21 mouse cellular contexts compared by ENCODE assay signal in the genomic region with DNA sequence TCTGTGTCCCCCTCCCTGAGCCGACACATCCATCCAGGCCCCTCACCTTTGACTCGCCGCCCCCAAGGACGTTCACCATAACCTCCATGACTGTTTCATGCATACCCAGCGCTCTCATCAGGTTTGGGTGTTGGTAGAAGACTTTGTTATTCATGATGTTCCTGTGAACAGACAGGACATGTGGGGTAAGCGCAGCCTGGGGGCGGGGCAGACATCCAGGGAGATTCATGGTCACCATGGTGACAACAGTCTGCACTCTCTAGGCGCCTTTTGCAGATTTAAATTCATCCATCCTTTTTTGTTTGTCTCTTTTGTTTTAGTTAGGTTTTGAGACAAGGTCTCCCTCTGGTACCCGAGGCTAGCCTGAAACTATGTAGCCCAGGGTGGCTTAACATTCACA. TPM values are rescaled to one million over a fixed set of nuclear protein-coding genes. Genes with fewer than 3 reads are reported as not detected.
DNase-seq lines count a peak whose midpoint lies in the region; ATAC-seq and TF ChIP-seq lines count a peak whose summit lies in the region.
"Had no signal": no experiment of that assay in that cellular context is flagged by ENCODE, and none has a peak within 500 bp of the region (broad histone marks: within the 10 kb centered on the region; RNA-seq: fewer than 3 reads in every experiment).

No protein-coding gene starts in this region.

- no peak overlapping the region for H3K4me2 ChIP-seq in forebrain, postnatal 0 days (ENCODE audit: low read depth)
- H3K4me2 ChIP-seq in forebrain, embryonic 13.5 days: no peak overlapping the region
- H3K4me2 ChIP-seq in hindbrain, postnatal 0 days (ENCODE audit: low read depth, low read length): no peak overlapping the region
- H3K4me2 ChIP-seq: embryonic facial prominence, embryonic 13.5 days; hindbrain, embryonic 13.5 days; intestine, embryonic 15.5 days had no signal

- H3K9me3 ChIP-seq in forebrain, postnatal 0 days (ENCODE audit: low read length): no peaks in the 10 kb centered on the region
- H3K9me3 ChIP-seq in forebrain, embryonic 13.5 days (replicated peaks): no peaks in the 10 kb centered on the region
- H3K9me3 ChIP-seq in hindbrain, postnatal 0 days (ENCODE audit: low read length): no peaks in the 10 kb centered on the region
- H3K9me3 ChIP-seq: embryonic facial prominence, embryonic 13.5 days; heart, embryonic 10.5 days; hindbrain, embryonic 13.5 days; intestine, embryonic 15.5 days had no signal

- no peaks in the 10 kb centered on the region; the same call in 1 of the 2 replicates for H3K4me1 ChIP-seq in forebrain, postnatal 0 days (ENCODE audit: insufficient read depth)
- H3K4me1 ChIP-seq in forebrain, embryonic 13.5 days: peaks cover 19% of the 10 kb centered on the region
- H3K4me1 ChIP-seq in hindbrain, postnatal 0 days (ENCODE audit: insufficient read depth, low read length): no peaks in the 10 kb centered on the region
- H3K4me1 ChIP-seq: embryonic facial prominence, embryonic 13.5 days; heart, embryonic 10.5 days; intestine, embryonic 15.5 days had no signal

- H3K27me3 ChIP-seq in forebrain, postnatal 0 days (ENCODE audit: insufficient read depth, low read length): no peaks in the 10 kb centered on the region
- no peaks in the 10 kb centered on the region for H3K27me3 ChIP-seq in forebrain, embryonic 13.5 days
- no peaks in the 10 kb centered on the region for H3K27me3 ChIP-seq in hindbrain, postnatal 0 days (ENCODE audit: insufficient read depth, low read length)

- TF ChIP-seq CTCF in forebrain, postnatal 0 days (IDR thresholded peaks at IDR 0.05; ENCODE audit: low read depth): no peak
- no peak for TF ChIP-seq CTCF in hindbrain, postnatal 0 days (IDR thresholded peaks at IDR 0.05; ENCODE audit: low read depth)

- ATAC-seq in forebrain, postnatal 0 days: peak; percentile 58; the same call in 1 of the 2 replicates
- ATAC-seq in forebrain, embryonic 13.5 days: no peak
- ATAC-seq in hindbrain, postnatal 0 days: no peak
- ATAC-seq: CD4-positive, CD25-positive, alpha-beta regulatory T cell, adult 4 months; intestine, embryonic 15.5 days; liver, postnatal 0 days had no signal

- H3K4me3 ChIP-seq in forebrain, postnatal 0 days (ENCODE audit: low read depth, low read length): no peak overlapping the region
- H3K4me3 ChIP-seq in forebrain, embryonic 13.5 days: no peak overlapping the region
- H3K4me3 ChIP-seq in hindbrain, postnatal 0 days (ENCODE audit: low read length): no peak overlapping the region
- H3K4me3 ChIP-seq: embryonic facial prominence, embryonic 13.5 days; heart, embryonic 10.5 days; hindbrain, embryonic 13.5 days; intestine, embryonic 15.5 days had no signal

- H3K9ac ChIP-seq in forebrain, postnatal 0 days: no peak overlapping the region
- H3K9ac ChIP-seq in forebrain, embryonic 13.5 days: no peak overlapping the region
- no peak overlapping the region for H3K9ac ChIP-seq in hindbrain, postnatal 0 days (replicated peaks; ENCODE audit: low read length)
- H3K9ac ChIP-seq: embryonic facial prominence, embryonic 13.5 days; hindbrain, embryonic 13.5 days; intestine, embryonic 15.5 days; liver, postnatal 0 days had no signal

- no peaks in the 10 kb centered on the region for H3K36me3 ChIP-seq in forebrain, postnatal 0 days (ENCODE audit: insufficient read depth)
- 0 out of 2 replicates have a peak, but pooled peaks cover 2% of the 10 kb centered on the region for H3K36me3 ChIP-seq in forebrain, embryonic 13.5 days (ENCODE audit: poor library complexity, severe bottlenecking)
- no peaks in the 10 kb centered on the region for H3K36me3 ChIP-seq in hindbrain, postnatal 0 days (ENCODE audit: insufficient read depth, low read length)
- H3K36me3 ChIP-seq: embryonic facial prominence, embryonic 13.5 days; heart, embryonic 10.5 days; hindbrain, embryonic 13.5 days; intestine, embryonic 15.5 days had no signal

- H3K27ac ChIP-seq in forebrain, postnatal 0 days (ENCODE audit: low read depth, low read length): no peak overlapping the region
- no peak overlapping the region for H3K27ac ChIP-seq in forebrain, embryonic 13.5 days
- no peak overlapping the region for H3K27ac ChIP-seq in hindbrain, postnatal 0 days
- H3K27ac ChIP-seq: embryonic facial prominence, embryonic 13.5 days; heart, embryonic 10.5 days; hindbrain, embryonic 13.5 days; intestine, embryonic 15.5 days had no signal

- WGBS in forebrain, postnatal 0 days: 71% methylated on average over 9 of the region's 9 CpGs
- WGBS in forebrain, embryonic 13.5 days: 76% methylated on average over 9 of the region's 9 CpGs
- WGBS in hindbrain, postnatal 0 days: 58% methylated on average over 9 of the region's 9 CpGs

- peak; percentile 27 for DNase-seq in forebrain, postnatal 0 days
- peak; percentile 65 for DNase-seq in layer of hippocampus, adult 11-12 months (ENCODE audit: low spot score)
- peak; percentile 64 to 71 for DNase-seq in layer of hippocampus, postnatal 36 days
- DNase-seq in right cerebral cortex, postnatal 36 days (ENCODE audit: low spot score in 2 of 2): peak; percentile 49 to 50
- DNase-seq in hindbrain, postnatal 0 days (ENCODE audit: low spot score): no peak
- DNase-seq in adrenal gland, postnatal 4 days (ENCODE audit: low spot score in 2 of 2): no peak
- no peak for DNase-seq in spleen, adult 12 weeks (ENCODE audit: low spot score)
- DNase-seq: adrenal gland, postnatal 10 days; cerebellum, adult 9-10 months; gastrocnemius, postnatal 25 days; heart, postnatal 10 days; liver; liver, postnatal 0 days; lung, postnatal 14 days; thymus, adult 18-20 months had no signal

RNA-seq across cellular contexts. Expression of gene Ryr1, which starts 48.0 kb away (rescaled TPM):
- 4.6 and 6.7 TPM in 2 replicates for total RNA-seq in forebrain, postnatal 0 days (2014; rRNA removed)
- polyA plus RNA-seq in forebrain, postnatal 0 days (2015; fragmentation: Nextera tagmentation; extraction: Ambion mirVana): 4.2 and 8.8 TPM in 2 replicates
- 7.5 and 10.2 TPM in 2 replicates for polyA plus RNA-seq in forebrain, embryonic 13.5 days (2015; fragmentation: Nextera tagmentation; extraction: Ambion mirVana)
- 10 to 100 TPM; 13.9 to 17.7 TPM for total RNA-seq in layer of hippocampus, postnatal 36 days (2021)
- 3.8 and 5.0 TPM in 2 replicates for total RNA-seq in hindbrain, postnatal 0 days (2014; rRNA removed)
- polyA plus RNA-seq in hindbrain, postnatal 0 days (2015; fragmentation: Nextera tagmentation; extraction: Ambion mirVana): 11.4 and 12.5 TPM in 2 replicates
- total RNA-seq in adrenal gland, postnatal 4 days (2021): 10 to 100 TPM in 1 of 2 experiments, 1 to 10 TPM in 1; 5.9 to 15.1 TPM

RNA-seq across cellular contexts. Expression of gene Rasgrp4, which starts 57.7 kb away (rescaled TPM):
- total RNA-seq in forebrain, postnatal 0 days (2014; rRNA removed): 1.8 and 4.0 TPM in 2 replicates
- polyA plus RNA-seq in forebrain, postnatal 0 days (2015; fragmentation: Nextera tagmentation; extraction: Ambion mirVana): 0.84 and 1.3 TPM in 2 replicates
- 0.48 and 0.57 TPM in 2 replicates for polyA plus RNA-seq in forebrain, embryonic 13.5 days (2015; fragmentation: Nextera tagmentation; extraction: Ambion mirVana)
- 1 to 10 TPM; 1.1 to 1.7 TPM for total RNA-seq in layer of hippocampus, postnatal 36 days (2021)
- 2.9 and 3.3 TPM in 2 replicates for total RNA-seq in hindbrain, postnatal 0 days (2014; rRNA removed)
- 0.84 and 1.3 TPM in 2 replicates for polyA plus RNA-seq in hindbrain, postnatal 0 days (2015; fragmentation: Nextera tagmentation; extraction: Ambion mirVana)
- total RNA-seq in adrenal gland, postnatal 4 days (2021): 1 to 10 TPM; 2.4 TPM

Comparison
In these comparisons a context has a peak if more than half of its experiments do, and no peak if none do; other contexts are left out.
1. DNase-seq: peak in forebrain, postnatal 0 days (single experiment), layer of hippocampus, adult 11-12 months (single experiment), layer of hippocampus, postnatal 36 days (2 of 2) and right cerebral cortex, postnatal 36 days (2 of 2); none in hindbrain, postnatal 0 days (single experiment), adrenal gland, postnatal 4 days (0 of 2) and spleen, adult 12 weeks (single experiment).